Mouse (Mus musculus) embryonic fibroblast, embryonic 13.5 days (primary cell): ENCODE measurements around the gene Gm20388. TPM values are rescaled to one million over a fixed set of nuclear protein-coding genes. Genes with fewer than 3 reads are reported as not detected.

Experiments
- H3K27ac ChIP-seq: 2 replicates; pipeline ENCODE4 v1.5.1; 2012; ENCODE audit warnings: low read length, control low read depth, inconsistent platforms; ENCODE audit not compliant: insufficient read depth
- H3K4me1 ChIP-seq: 2 replicates; pipeline ENCODE4 v1.6.1; 2011; ENCODE audit warnings: low read length; ENCODE audit not compliant: control insufficient read depth, insufficient read depth
- H3K4me3 ChIP-seq: 2 replicates; pipeline ENCODE4 v1.5.1; 2011; ENCODE audit warnings: mild to moderate bottlenecking, control low read depth, low read length; ENCODE audit not compliant: insufficient read depth
- CTCF ChIP-seq: IDR thresholded peaks from 2 replicates; pipeline ENCODE4 v1.5.1; 2011; ENCODE audit warnings: mild to moderate bottlenecking, control low read depth, low read length, moderate library complexity, borderline replicate concordance; ENCODE audit not compliant: insufficient read depth
- POLR2A ChIP-seq: IDR thresholded peaks from 2 replicates; pipeline ENCODE4 v1.6.1; 2011; ENCODE audit warnings: low read depth, mild to moderate bottlenecking, control low read depth, low read length, moderate library complexity
- polyA plus RNA-seq: library from polyadenylated mRNA; stranded (reverse); fragments of >200 nt; gene quantifications from 2 replicates; pipeline ENCODE4 v1.2.4, GENCODE M21; 2011; ENCODE audit warnings: low read depth; ENCODE audit not compliant: missing spikeins, insufficient read length

The Gm20388 gene
- polyA plus RNA-seq, 1 experiment, result 82.8 TPM

DNA sequence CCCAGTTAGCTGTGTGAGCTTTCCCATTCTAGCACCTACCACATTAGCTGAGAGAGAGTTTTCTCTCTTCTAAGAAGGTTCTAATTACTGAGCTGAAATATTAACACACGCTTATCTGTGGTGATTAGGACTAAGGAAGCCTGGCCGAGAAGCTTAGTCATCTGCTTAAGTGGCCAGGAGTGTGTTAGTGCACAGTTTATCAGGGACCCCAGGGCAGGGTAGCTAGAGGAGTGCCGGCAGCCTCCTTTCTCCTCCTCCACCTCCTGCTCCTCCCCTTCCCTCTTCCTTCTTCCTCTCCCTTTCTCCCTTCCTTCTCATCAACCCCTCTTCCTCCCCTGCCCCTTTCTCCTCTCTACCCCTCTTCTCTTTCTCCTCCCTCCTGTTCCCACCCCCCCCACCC is 4339.6 kb downstream of the Gm20388 start:
- H3K27ac ChIP-seq, result no peak overlapping the region
- TF ChIP-seq CTCF (no peak), POLR2A (no peak)

DNA sequence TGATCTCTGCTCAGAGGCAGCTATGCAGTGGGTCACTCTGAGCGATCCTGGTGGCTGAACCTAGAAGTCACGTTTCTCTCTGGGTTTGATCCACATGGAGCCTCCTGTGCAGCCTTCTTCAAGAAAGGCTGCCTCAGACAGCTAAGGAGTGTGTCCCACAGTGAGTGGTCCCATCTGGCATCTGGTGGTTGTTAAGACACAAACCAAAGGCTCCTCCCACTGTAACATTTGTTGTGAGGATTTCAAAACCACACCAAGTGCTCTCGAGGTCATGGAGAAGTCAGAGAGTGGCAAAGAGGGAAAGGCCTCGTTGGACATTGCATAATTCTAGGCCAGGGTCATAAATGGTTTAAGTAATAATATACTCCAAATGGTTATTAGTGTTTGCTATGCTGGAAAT is 4340.1 kb downstream of the Gm20388 start:
- no peak for TF ChIP-seq CTCF
- no peak for TF ChIP-seq POLR2A
- Histone ChIP-seq H3K27ac (no peak overlapping the region), H3K4me3 (no peak overlapping the region), H3K4me1 (peaks cover 19% of the 10 kb centered on the region)

More for the DNA sequence above, 4339.6 kb downstream of the Gm20388 start:
- H3K4me1 ChIP-seq, result peaks cover 19% of the 10 kb centered on the region
- H3K4me3 ChIP-seq, result no peak overlapping the region

GRCm38 (mm10) chr8:124252533-124252950 is 4341.9 kb downstream of the Gm20388 start:
- Histone ChIP-seq H3K27ac (peak overlapping the region; percentile 2; the same call in 1 of the 2 replicates), H3K4me3 (no peak overlapping the region), H3K4me1 (peaks cover 27% of the 10 kb centered on the region)
- TF ChIP-seq POLR2A (no peak), CTCF (no peak)

GRCm38 (mm10) chr8:124253939-124254338 is 4343.3 kb downstream of the Gm20388 start:
- Histone ChIP-seq H3K4me1 (peaks cover 33% of the 10 kb centered on the region), H3K4me3 (no peak overlapping the region), H3K27ac (no peak overlapping the region)
- no peak for TF ChIP-seq CTCF
- no peak for TF ChIP-seq POLR2A

DNA sequence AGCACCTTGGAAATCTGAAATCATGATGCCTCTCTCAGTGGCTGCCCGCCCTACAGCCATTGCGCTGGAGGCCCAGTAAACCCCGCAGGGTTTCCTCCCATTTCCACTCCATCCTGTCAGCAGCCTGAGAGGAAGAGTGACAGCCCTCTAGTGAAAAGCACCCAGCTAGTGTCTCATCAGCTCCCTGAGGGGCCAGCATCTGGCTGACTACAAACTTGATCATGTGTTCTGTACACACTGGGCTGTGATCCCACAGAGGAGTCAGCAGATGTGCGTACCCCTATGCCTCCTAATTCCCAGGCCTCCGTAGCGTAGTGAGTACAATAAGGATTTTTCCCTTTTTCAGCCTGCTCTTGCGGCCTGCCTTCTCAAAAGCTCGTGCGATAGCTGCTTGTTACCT is 4346.2 kb downstream of the Gm20388 start:
- H3K27ac ChIP-seq, result peak overlapping the region; percentile 34
- H3K4me3 ChIP-seq, result no peak overlapping the region
- TF ChIP-seq CTCF (no peak), POLR2A (no peak)
- peaks cover 32% of the 10 kb centered on the region for H3K4me1 ChIP-seq

DNA sequence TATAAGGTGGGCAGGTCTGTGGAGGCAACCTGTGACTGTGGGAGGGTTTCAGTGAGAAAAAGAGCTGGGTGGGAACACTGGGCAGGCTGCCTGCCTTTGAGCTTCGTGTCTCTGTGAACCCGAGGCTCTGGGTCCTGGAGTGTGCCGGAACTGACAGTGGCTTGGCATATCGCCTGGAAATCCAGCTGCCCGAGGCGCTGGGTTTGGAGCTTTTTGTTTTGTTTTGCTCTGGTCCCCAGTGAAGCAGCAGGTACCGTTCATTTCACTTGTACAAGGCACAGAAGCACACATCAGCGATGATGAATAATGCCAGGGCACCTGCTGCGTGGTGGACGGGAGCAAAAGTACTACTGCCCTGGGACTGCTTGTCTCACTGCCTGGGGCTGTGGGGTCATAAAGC is 4346.7 kb downstream of the Gm20388 start:
- TF ChIP-seq CTCF (no peak), POLR2A (no peak)
- no peak overlapping the region for H3K4me3 ChIP-seq
- peak overlapping the region; percentile 34 for H3K27ac ChIP-seq
- H3K4me1 ChIP-seq, result peaks cover 31% of the 10 kb centered on the region

GRCm38 (mm10) chr8:124259146-124259545 is 4348.5 kb downstream of the Gm20388 start:
- peaks cover 18% of the 10 kb centered on the region for H3K4me1 ChIP-seq

DNA sequence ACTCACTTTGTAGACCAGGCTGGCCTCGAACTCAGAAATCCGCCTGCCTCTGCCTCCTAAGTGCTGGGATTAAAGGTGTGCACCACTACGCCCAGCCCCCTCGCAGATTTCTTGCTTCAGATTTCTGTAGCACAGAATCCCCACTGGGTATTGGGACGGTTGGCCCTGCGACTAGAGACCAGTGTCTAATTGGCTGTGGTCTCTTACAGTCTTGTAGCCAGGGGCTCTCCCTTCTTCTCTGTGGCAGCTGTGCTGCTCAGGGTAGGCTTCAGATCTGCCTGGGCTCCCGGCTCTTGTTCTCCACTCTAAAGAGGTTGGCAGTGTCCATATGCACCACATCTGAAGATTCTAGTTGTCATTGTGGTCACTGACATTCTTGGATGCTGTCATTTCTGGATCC is 4349.3 kb downstream of the Gm20388 start:
- Histone ChIP-seq H3K4me3 (no peak overlapping the region), H3K27ac (no peak overlapping the region), H3K4me1 (peaks cover 17% of the 10 kb centered on the region)
- TF ChIP-seq POLR2A, result no peak
- TF ChIP-seq CTCF, result no peak

More at GRCm38 (mm10) chr8:124259146-124259545, 4348.5 kb downstream of the Gm20388 start:
- Histone ChIP-seq H3K4me3 (no peak overlapping the region), H3K27ac (no peak overlapping the region)
- no peak for TF ChIP-seq POLR2A
- TF ChIP-seq CTCF, result no peak

DNA sequence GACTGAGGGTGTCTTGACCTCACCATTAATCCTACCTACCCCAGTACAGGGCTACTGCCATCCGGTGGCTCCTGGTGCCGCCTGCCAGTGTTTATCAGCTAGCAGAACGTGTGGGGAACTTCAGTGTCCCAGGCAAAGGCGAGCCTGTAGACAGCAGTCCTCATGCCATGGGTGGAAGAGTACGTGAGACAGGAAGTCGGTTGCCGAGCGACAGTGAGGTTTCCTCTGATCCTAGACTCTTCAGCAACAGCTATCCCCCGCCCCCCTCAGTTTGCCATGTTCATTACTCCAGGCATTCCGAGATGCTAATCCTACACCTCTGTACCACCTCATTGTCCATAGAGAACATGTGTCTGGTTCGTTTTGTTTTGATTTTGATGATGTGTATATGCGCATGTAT is 4349.7 kb downstream of the Gm20388 start:
- H3K4me1 ChIP-seq, result peaks cover 17% of the 10 kb centered on the region
- no peak for TF ChIP-seq CTCF
- H3K4me3 ChIP-seq, result no peak overlapping the region
- no peak overlapping the region for H3K27ac ChIP-seq

- H3K4me1 ChIP-seq, result peaks cover 7% of the 10 kb centered on the region
- H3K4me3 ChIP-seq, result no peak overlapping the region
- no peak overlapping the region for H3K27ac ChIP-seq
- TF ChIP-seq POLR2A (no peak), CTCF (no peak)
Observed at GRCm38 (mm10) chr8:124263058-124263457, 4352.4 kb downstream of the Gm20388 start.

- H3K4me1 ChIP-seq, result peaks cover 7% of the 10 kb centered on the region
- TF ChIP-seq POLR2A (no peak), CTCF (no peak)
- H3K27ac ChIP-seq, result no peak overlapping the region
- H3K4me3 ChIP-seq, result no peak overlapping the region
Observed at GRCm38 (mm10) chr8:124264032-124264431, 4353.4 kb downstream of the Gm20388 start.
